Mouse (Mus musculus) lung, postnatal 4 days (tissue): ENCODE measurements around the gene Prl2b1.

ENCODE experiments used
- DNase-seq, 2 experiments: peaks; one replicate each; pipeline ENCODE4 v3.0.0; 2021

The Prl2b1 gene

GRCm38 (mm10) chr13:27390746-27391145 is at the start of gene Prl2b1:
Gene Prl2b1 (minus strand): TSS chr13:27390846.
- DNase-seq: no peak

GRCm38 (mm10) chr13:27438588-27438987 is 47.9 kb upstream of the Prl2b1 start, which contains the start of gene Prl8a6:
Gene Prl8a6 (minus strand): TSS chr13:27438688.
- no peak for DNase-seq

GRCm38 (mm10) chr13:27433159-27433558 is 42.5 kb upstream of the Prl2b1 start:
- no peak for DNase-seq

DNA sequence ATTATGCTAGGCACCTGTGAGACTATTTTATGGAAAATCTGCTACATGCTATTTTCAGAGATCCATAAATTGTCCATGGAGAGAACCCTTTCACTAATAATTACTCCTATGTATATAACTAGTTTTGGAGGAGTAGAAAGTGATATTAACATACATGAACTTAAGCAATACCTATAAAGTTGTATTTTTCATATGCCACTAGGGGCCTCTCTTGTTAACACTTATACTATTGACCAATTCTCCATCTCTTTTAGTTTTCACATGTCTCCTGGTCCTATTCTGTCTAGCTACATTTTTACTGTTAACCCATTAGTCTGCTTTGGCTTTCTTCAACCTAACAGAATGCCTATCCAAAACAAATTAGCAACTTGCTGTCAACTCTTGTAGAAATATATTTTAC is 23.0 kb upstream of the Prl2b1 start:
- no peak for DNase-seq

GRCm38 (mm10) chr13:27399061-27399724 is 8.5 kb upstream of the Prl2b1 start:
- no peak for DNase-seq

GRCm38 (mm10) chr13:27345373-27345772 is 45.3 kb downstream of the Prl2b1 start, which contains the start of gene Prl8a2:
Gene Prl8a2 (plus strand): TSS chr13:27345673.
- no peak for DNase-seq

GRCm38 (mm10) chr13:27342733-27343275 is 47.8 kb downstream of the Prl2b1 start:
- DNase-seq: no peak

DNA sequence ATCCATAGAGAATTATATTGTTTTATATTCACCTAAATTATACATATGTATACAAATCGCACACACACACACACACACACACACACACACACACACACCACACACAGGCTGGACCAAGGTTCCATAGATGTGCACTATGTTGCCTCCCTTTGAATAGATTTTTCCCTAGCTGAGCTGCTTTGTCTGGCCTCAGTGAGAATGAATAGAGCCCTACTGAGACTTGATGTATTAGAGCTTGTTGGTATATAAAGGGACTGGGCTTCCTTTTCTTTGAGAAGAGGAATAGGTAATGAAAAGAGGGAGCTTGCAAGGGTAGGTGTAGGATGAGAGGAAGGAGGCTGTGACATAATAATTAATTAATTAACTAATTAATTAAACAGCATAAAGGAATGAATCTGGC is 55.7 kb downstream of the Prl2b1 start:
- DNase-seq: no peak
